Mouse (Mus musculus) CH12.LX (cell line): ENCODE measurements around the gene Rnf185. TPM values are rescaled to one million over a fixed set of nuclear protein-coding genes. Genes with fewer than 3 reads are reported as not detected.

Source experiments
- DNase-seq: peaks from one replicate; pipeline ENCODE4 v3.0.0-alpha.2; 2013; ENCODE audit errors: extremely low read depth
- H3K27ac ChIP-seq: 2 replicates; pipeline ENCODE4 v1.5.1; 2012; ENCODE audit warnings: low read depth, mild to moderate bottlenecking, control low read depth, moderate library complexity; ENCODE audit not compliant: insufficient read depth
- H3K27me3 ChIP-seq: replicated peaks from 2 replicates; pipeline ENCODE3; 2012; ENCODE audit warnings: inconsistent platforms
- H3K36me3 ChIP-seq, 2 experiments: replicated peaks in 1 of 2; 2 replicates each; pipeline versions ENCODE3 to v1.6.1; 2012; ENCODE audit warnings: inconsistent platforms in 1 of 2, low read length in 1 of 2, mild to moderate bottlenecking in 1 of 2, mixed read lengths in 1 of 2, moderate library complexity in 1 of 2; ENCODE audit not compliant: control insufficient read depth in 1 of 2, insufficient read depth in 1 of 2
- H3K4me1 ChIP-seq, 2 experiments: 2 replicates each; pipeline ENCODE4 v1.6.1; 2012; ENCODE audit warnings: inconsistent platforms in 1 of 2, moderate library complexity in 1 of 2; ENCODE audit not compliant: insufficient read depth in 2 of 2, control insufficient read depth in 1 of 2
- H3K4me2 ChIP-seq: 2 replicates; pipeline ENCODE4 v1.6.1; 2012; ENCODE audit warnings: low read depth, mild to moderate bottlenecking, control low read depth; ENCODE audit not compliant: poor library complexity, insufficient read depth, severe bottlenecking
- H3K4me3 ChIP-seq, 3 experiments: fragments of 150-350 bp in 1 of 3; sonication (generic) in 1 of 3; replicated peaks in 1 of 3; 2 replicates each; pipeline versions ENCODE3 to v1.5.1; 2011 to 2012; ENCODE audit warnings: low read depth in 2 of 3, low read length in 2 of 3, mild to moderate bottlenecking in 2 of 3, moderate library complexity in 2 of 3, control low read depth in 1 of 3, improper control_type of control experiment in 1 of 3, inconsistent platforms in 1 of 3, mixed read lengths in 1 of 3; ENCODE audit not compliant: poor library complexity in 1 of 3
- H3K79me2 ChIP-seq: replicated peaks from 2 replicates; pipeline ENCODE4 v1.6.1; 2012; ENCODE audit warnings: mild to moderate bottlenecking, moderate library complexity; ENCODE audit not compliant: control insufficient read depth, poor library complexity, insufficient read depth, severe bottlenecking; ENCODE audit errors: extremely low read depth
- H3K9ac ChIP-seq: 2 replicates; pipeline ENCODE4 v1.6.1; 2012; ENCODE audit warnings: low read depth, mild to moderate bottlenecking, control low read depth, moderate library complexity; ENCODE audit not compliant: insufficient read depth
- H3K9me3 ChIP-seq: replicated peaks from 2 replicates; pipeline ENCODE3; 2012; ENCODE audit warnings: low read length, inconsistent platforms, mixed read lengths
- CHD1 ChIP-seq: IDR thresholded peaks from 2 replicates; pipeline ENCODE4 v1.6.1; 2012; ENCODE audit warnings: low read depth, low read length, improper control_type of control experiment, inconsistent platforms
- CHD2 ChIP-seq: IDR thresholded peaks from 2 replicates; pipeline ENCODE4 v1.6.1; 2011; ENCODE audit warnings: low read length, improper control_type of control experiment
- CTCF ChIP-seq, 2 experiments: IDR thresholded peaks in 1 of 2; conservative IDR thresholded peaks in 1 of 2; 2 replicates each; pipeline ENCODE4 v1.5.1; 2011 to 2012; ENCODE audit warnings: low read depth in 2 of 2, low read length in 2 of 2, improper control_type of control experiment in 1 of 2, inconsistent platforms in 1 of 2, mild to moderate bottlenecking in 1 of 2, moderate library complexity in 1 of 2
- E2F4 ChIP-seq: IDR thresholded peaks from 2 replicates; pipeline ENCODE4 v1.6.1; 2011; ENCODE audit warnings: low read depth, low read length, improper control_type of control experiment; ENCODE audit not compliant: insufficient replicate concordance
- ELF1 ChIP-seq: IDR thresholded peaks from 2 replicates; pipeline ENCODE4 v1.6.1; 2014; ENCODE audit warnings: low read depth, mild to moderate bottlenecking, inconsistent platforms, low read length, improper control_type of control experiment
- IRF4 ChIP-seq: IDR thresholded peaks from 2 replicates; pipeline ENCODE4 v1.6.1; 2014; ENCODE audit warnings: low read depth, mild to moderate bottlenecking, inconsistent platforms, low read length, improper control_type of control experiment
- JUN ChIP-seq: IDR thresholded peaks from 2 replicates; pipeline ENCODE4 v1.6.1; 2011; ENCODE audit warnings: low read depth, mild to moderate bottlenecking, low read length, improper control_type of control experiment, moderate library complexity; ENCODE audit not compliant: insufficient read depth
- KAT2A ChIP-seq: IDR thresholded peaks from 2 replicates; pipeline ENCODE4 v1.6.1; 2012; ENCODE audit warnings: low read length, improper control_type of control experiment, inconsistent platforms; ENCODE audit not compliant: insufficient replicate concordance
- MAFK ChIP-seq: IDR thresholded peaks from 2 replicates; pipeline ENCODE4 v1.6.1; 2011; ENCODE audit warnings: low read length, improper control_type of control experiment; ENCODE audit not compliant: insufficient replicate concordance
- MEF2A ChIP-seq: IDR thresholded peaks from 2 replicates; pipeline ENCODE4 v1.6.1; 2014; ENCODE audit warnings: low read depth, mild to moderate bottlenecking, inconsistent platforms, low read length, improper control_type of control experiment, borderline replicate concordance
- NELFE ChIP-seq: IDR thresholded peaks from 2 replicates; pipeline ENCODE4 v1.6.1; 2011; ENCODE audit warnings: low read depth, low read length, improper control_type of control experiment
- POLR2A ChIP-seq: IDR thresholded peaks from 2 replicates; pipeline ENCODE4 v1.6.1; 2011; ENCODE audit warnings: low read depth, mild to moderate bottlenecking, improper control_type of control experiment, low read length
- POLR2AphosphoS2 ChIP-seq: IDR thresholded peaks from 2 replicates; pipeline ENCODE4 v1.6.1; 2011; ENCODE audit warnings: low read depth, low read length, improper control_type of control experiment
- SIN3A ChIP-seq: IDR thresholded peaks from 2 replicates; pipeline ENCODE4 v1.6.1; 2012; ENCODE audit warnings: low read length, improper control_type of control experiment, inconsistent platforms
- SMC3 ChIP-seq: IDR thresholded peaks from 2 replicates; pipeline ENCODE4 v1.6.1; 2011; ENCODE audit warnings: low read depth, low read length, improper control_type of control experiment
- TBP ChIP-seq: conservative IDR thresholded peaks from 2 replicates; pipeline ENCODE4 v1.6.1; 2011; ENCODE audit warnings: low read depth, low read length, improper control_type of control experiment
- UBTF ChIP-seq: IDR thresholded peaks from 2 replicates; pipeline ENCODE4 v1.6.1; 2012; ENCODE audit warnings: low read depth, mild to moderate bottlenecking, inconsistent platforms, low read length, improper control_type of control experiment, moderate library complexity
- USF1 ChIP-seq: IDR thresholded peaks from 2 replicates; pipeline ENCODE4 v1.6.1; 2014; ENCODE audit warnings: low read depth, mild to moderate bottlenecking, inconsistent platforms, low read length, improper control_type of control experiment
- USF2 ChIP-seq: conservative IDR thresholded peaks from 2 replicates; pipeline ENCODE4 v1.6.1; 2011; ENCODE audit warnings: low read depth, low read length, improper control_type of control experiment
- ZC3H11A ChIP-seq: IDR thresholded peaks from 2 replicates; pipeline ENCODE4 v1.6.1; 2012; ENCODE audit warnings: low read depth, mild to moderate bottlenecking, inconsistent platforms, low read length, improper control_type of control experiment
- ZKSCAN1 ChIP-seq: IDR thresholded peaks from 2 replicates; pipeline ENCODE4 v1.6.1; 2012; ENCODE audit warnings: low read depth, inconsistent platforms, low read length, improper control_type of control experiment, borderline replicate concordance
- dilution Hi-C: fragments of 300-500 bp; cut with MboI; formaldehyde crosslinking; loops from 2 replicates; pipeline ENCODE4 v1.14.3; 2020; ENCODE audit warnings: low sequenced_read_pairs; ENCODE audit not compliant: extremely low pct_unique_long_range_greater_than_20kb, extremely low pct_ligation_motif_present
- in situ Hi-C: fragments of 300-500 bp; cut with MboI; formaldehyde crosslinking; loops from 3 replicates; pipeline ENCODE4 v1.14.3; 2019; ENCODE audit warnings: low sequenced_read_pairs, low pct_ligation_motif_present, low pct_unique_long_range_greater_than_20kb, mixed read lengths
- polyA plus RNA-seq: library from polyadenylated mRNA; unstranded; fragments of >175 nt; gene quantifications from 2 replicates; pipeline ENCODE4 v1.2.1, GENCODE M21; 2012; ENCODE audit warnings: low read depth; ENCODE audit not compliant: insufficient read length
- total RNA-seq, 2 experiments: library from RNA; depleted of rRNA; stranded (reverse); fragments of 300-350 nt in 1 of 2; fragments of >200 nt in 1 of 2; gene quantifications; 2 replicates each; pipeline ENCODE4 v1.2.3; 2012 to 2014

Rnf185 gene
- total and polyA plus RNA-seq, 3 experiments = 15.6 to 26.7 (median 26.4) TPM

GRCm38 (mm10) chr11:3398318-3398717, 53.8 kb downstream of the Rnf185 start:
- in situ Hi-C loops (no loop called here), dilution Hi-C loops (no loop called here)
- no peak for DNase-seq
- no peak overlapping the region for H3K27ac ChIP-seq
- no peak overlapping the region for H3K4me3 ChIP-seq
- peaks cover 20 to 79% of the 10 kb centered on the region in 2 experiments for H3K36me3 ChIP-seq
- H3K4me1 ChIP-seq = peaks cover 4 to 25% of the 10 kb centered on the region in 2 experiments; a peak in 2 of 4 replicates
- peaks cover 26% of the 10 kb centered on the region for H3K79me2 ChIP-seq
- H3K4me2 ChIP-seq = no peak overlapping the region
- no peaks in the 10 kb centered on the region for H3K27me3 ChIP-seq
- TF ChIP-seq ELF1 (no peak), CHD2 (no peak), MEF2A (no peak), KAT2A (no peak)
- H3K9ac ChIP-seq = no peak overlapping the region
- no peaks in the 10 kb centered on the region for H3K9me3 ChIP-seq

GRCm38 (mm10) chr11:3396562-3396961, 55.6 kb downstream of the Rnf185 start:
- no peak for TF ChIP-seq CHD2
- no peak for TF ChIP-seq SMC3
- no peak for TF ChIP-seq CTCF (conservative IDR thresholded peaks at IDR 0.05 in 1 of 2, IDR thresholded peaks at IDR 0.05 in 1 of 2; ENCODE audit: low read depth in 2 of 2, low read length in 2 of 2)
- no peak for TF ChIP-seq JUN
- TF ChIP-seq E2F4 = no peak
- TF ChIP-seq NELFE = no peak
- no peak for TF ChIP-seq USF2
- no peak overlapping the region for H3K4me2 ChIP-seq
- dilution Hi-C loops = no loop called here
- no peak overlapping the region for H3K4me3 ChIP-seq
- peaks cover 0 to 14% of the 10 kb centered on the region in 2 experiments; a peak in 1 of 4 replicates for H3K4me1 ChIP-seq
- H3K27me3 ChIP-seq = no peaks in the 10 kb centered on the region
- no peaks in the 10 kb centered on the region for H3K9me3 ChIP-seq
- DNase-seq = no peak
- in situ Hi-C loops = no loop called here
- H3K36me3 ChIP-seq = peaks cover 28 to 89% of the 10 kb centered on the region in 2 experiments
- no peak overlapping the region for H3K27ac ChIP-seq
- H3K9ac ChIP-seq = no peak overlapping the region
- peaks cover 17% of the 10 kb centered on the region for H3K79me2 ChIP-seq

- TF ChIP-seq SMC3 = no peak
- no peak for TF ChIP-seq E2F4
- TF ChIP-seq POLR2AphosphoS2 = no peak
- TF ChIP-seq ELF1 = no peak
- no peak for TF ChIP-seq POLR2A
- TF ChIP-seq SIN3A = no peak
- no peak for TF ChIP-seq USF1
- no peak for TF ChIP-seq MEF2A
- no peak for TF ChIP-seq CHD2
- TF ChIP-seq ZKSCAN1 = no peak
- no peak for TF ChIP-seq USF2
- TF ChIP-seq UBTF = no peak
- no peak for TF ChIP-seq IRF4
- no peak for TF ChIP-seq CHD1
- no peak for TF ChIP-seq TBP
- no peak for TF ChIP-seq MAFK
- no peak for TF ChIP-seq ZC3H11A
- Histone ChIP-seq H3K9ac (no peak overlapping the region), H3K4me2 (no peak overlapping the region), H3K27ac (no peak overlapping the region), H3K9me3 (no peaks in the 10 kb centered on the region), H3K4me3 (no peak overlapping the region), H3K4me1 (peaks cover 0 to 11% of the 10 kb centered on the region in 2 experiments; a peak in 1 of 4 replicates), H3K36me3 (peaks cover 28 to 89% of the 10 kb centered on the region in 2 experiments), H3K79me2 (peaks cover 13% of the 10 kb centered on the region), H3K27me3 (no peaks in the 10 kb centered on the region)
- dilution Hi-C loops = no loop called here
- no peak for DNase-seq
- in situ Hi-C loops = no loop called here
Measured at GRCm38 (mm10) chr11:3396091-3396490, 56.1 kb downstream of the Rnf185 start.
